Mouse (Mus musculus): Measurements from ENCODE around the gene Gm42791. TPM values are rescaled to one million over a fixed set of nuclear protein-coding genes. Genes with fewer than 3 reads are reported as not detected.

Gm42791 gene
- polyA plus RNA-seq, 1 experiment: not detected

DNA sequence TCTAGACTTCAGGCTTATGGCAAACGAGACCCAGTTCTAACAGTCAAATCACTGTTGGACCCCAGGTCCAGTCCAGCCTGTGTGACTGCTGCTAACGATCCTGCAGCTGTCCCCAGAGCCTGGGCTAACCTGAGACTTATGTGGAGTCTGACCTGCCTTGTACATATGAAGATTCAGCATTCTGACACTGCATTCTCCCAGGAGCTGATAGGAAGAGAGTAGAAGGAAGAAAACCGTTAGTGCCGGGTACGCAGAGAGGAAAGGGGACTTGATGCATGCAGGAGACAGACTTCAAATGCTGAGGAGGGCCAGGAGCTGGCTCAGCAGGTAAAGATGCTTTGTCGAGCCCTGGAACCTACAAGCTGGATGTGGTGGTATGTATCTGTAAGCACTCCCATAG, 59.1 kb downstream of the Gm42791 start:
- no peak for TF ChIP-seq CTCF (IDR thresholded peaks at IDR 0.05; ENCODE audit: control insufficient read depth, insufficient read depth, insufficient replicate concordance, low read depth, low read length)
- TF ChIP-seq POLR2A (IDR thresholded peaks at IDR 0.05; ENCODE audit: control insufficient read depth, low read depth, low read length): no peak
- H3K4me1 ChIP-seq (ENCODE audit: control insufficient read depth, insufficient read depth, low read length): no peaks in the 10 kb centered on the region; the same call in 1 of the 2 replicates
- H3K27ac ChIP-seq (ENCODE audit: control insufficient read depth, insufficient read depth, low read depth, low read length): no peak overlapping the region; the same call in 1 of the 2 replicates
- no peak overlapping the region for H3K4me3 ChIP-seq (ENCODE audit: control insufficient read depth, low read depth, low read length)
- H3K27me3 ChIP-seq (ENCODE audit: control insufficient read depth, insufficient read depth, low read length): no peaks in the 10 kb centered on the region
- H3K36me3 ChIP-seq (ENCODE audit: control insufficient read depth, insufficient read depth, low read length): no peaks in the 10 kb centered on the region

DNA sequence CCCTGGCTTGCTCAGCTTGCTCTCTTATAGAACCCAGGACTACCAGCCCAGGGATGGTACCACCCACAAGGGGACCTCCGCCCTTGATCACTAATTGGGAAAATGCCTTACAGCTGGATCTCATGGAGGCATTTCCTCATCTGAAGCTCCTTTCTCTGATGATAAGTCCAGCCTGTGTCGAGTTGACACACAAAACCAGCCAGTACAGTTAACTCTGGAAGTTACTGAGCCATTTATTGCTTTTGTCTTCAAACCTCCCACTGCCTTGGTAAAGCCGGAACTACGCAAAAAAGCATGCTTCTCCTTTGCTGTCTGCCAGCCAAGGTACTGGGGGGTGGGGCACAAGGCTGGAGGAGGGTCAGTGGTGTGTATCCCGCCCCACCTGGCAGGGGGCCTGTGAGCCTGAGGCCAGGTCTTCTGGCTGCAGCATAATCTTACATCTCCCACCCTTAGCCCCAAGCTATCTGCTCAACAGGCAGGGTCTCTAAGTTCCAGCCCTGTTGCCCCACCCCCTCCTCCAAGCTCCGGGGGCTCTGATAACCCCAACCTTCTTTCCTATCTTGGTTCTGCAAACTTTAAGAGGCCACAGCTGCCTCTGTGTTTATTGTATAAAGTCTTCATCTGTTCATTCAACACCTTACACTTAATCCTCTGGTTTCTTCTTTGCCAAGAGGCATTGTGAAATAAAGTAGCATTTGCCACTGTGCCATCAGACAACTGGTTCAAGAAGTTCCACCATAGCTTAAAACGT, 59.7 kb downstream of the Gm42791 start:
- H3K4me3 ChIP-seq (ENCODE audit: control insufficient read depth, low read depth, low read length): no peak overlapping the region
- TF ChIP-seq CTCF (IDR thresholded peaks at IDR 0.05; ENCODE audit: control insufficient read depth, insufficient read depth, insufficient replicate concordance, low read depth, low read length) (no peak), POLR2A (IDR thresholded peaks at IDR 0.05; ENCODE audit: control insufficient read depth, low read depth, low read length) (no peak)
- no peak overlapping the region for H3K27ac ChIP-seq (ENCODE audit: control insufficient read depth, insufficient read depth, low read depth, low read length)
- peaks cover 2% of the 10 kb centered on the region; the same call in 1 of the 2 replicates for H3K4me1 ChIP-seq (ENCODE audit: control insufficient read depth, insufficient read depth, low read length)
- H3K36me3 ChIP-seq (ENCODE audit: control insufficient read depth, insufficient read depth, low read length): no peaks in the 10 kb centered on the region
- H3K27me3 ChIP-seq (ENCODE audit: control insufficient read depth, insufficient read depth, low read length): no peaks in the 10 kb centered on the region

DNA sequence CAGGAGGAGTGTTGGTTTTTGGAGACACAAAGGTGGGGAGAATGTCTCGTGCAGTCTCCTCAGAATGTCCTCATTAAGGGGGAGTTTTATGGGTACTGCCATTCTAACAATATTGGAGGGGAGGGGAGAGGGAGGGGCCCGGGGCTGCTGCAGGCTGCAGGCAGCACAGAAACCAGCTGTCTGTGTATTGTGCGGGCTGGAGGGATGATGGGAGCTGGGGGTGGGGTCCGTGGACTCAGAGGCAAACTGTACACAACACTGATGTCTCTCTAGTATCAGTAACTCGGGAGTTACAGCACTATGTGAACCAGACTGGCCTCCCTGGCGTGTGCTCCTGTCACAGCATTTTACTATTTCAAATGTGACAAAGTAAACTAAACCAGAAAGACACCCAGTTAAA, 60.5 kb downstream of the Gm42791 start:
- Histone ChIP-seq H3K4me3 (ENCODE audit: control insufficient read depth, low read depth, low read length) (no peak overlapping the region), H3K4me1 (ENCODE audit: control insufficient read depth, insufficient read depth, low read length) (peaks cover 2% of the 10 kb centered on the region; the same call in 1 of the 2 replicates), H3K27me3 (ENCODE audit: control insufficient read depth, insufficient read depth, low read length) (no peaks in the 10 kb centered on the region), H3K27ac (ENCODE audit: control insufficient read depth, insufficient read depth, low read depth, low read length) (no peak overlapping the region), H3K36me3 (ENCODE audit: control insufficient read depth, insufficient read depth, low read length) (no peaks in the 10 kb centered on the region)
- no peak for TF ChIP-seq CTCF (IDR thresholded peaks at IDR 0.05; ENCODE audit: control insufficient read depth, insufficient read depth, insufficient replicate concordance, low read depth, low read length)
- no peak for TF ChIP-seq POLR2A (IDR thresholded peaks at IDR 0.05; ENCODE audit: control insufficient read depth, low read depth, low read length)

DNA sequence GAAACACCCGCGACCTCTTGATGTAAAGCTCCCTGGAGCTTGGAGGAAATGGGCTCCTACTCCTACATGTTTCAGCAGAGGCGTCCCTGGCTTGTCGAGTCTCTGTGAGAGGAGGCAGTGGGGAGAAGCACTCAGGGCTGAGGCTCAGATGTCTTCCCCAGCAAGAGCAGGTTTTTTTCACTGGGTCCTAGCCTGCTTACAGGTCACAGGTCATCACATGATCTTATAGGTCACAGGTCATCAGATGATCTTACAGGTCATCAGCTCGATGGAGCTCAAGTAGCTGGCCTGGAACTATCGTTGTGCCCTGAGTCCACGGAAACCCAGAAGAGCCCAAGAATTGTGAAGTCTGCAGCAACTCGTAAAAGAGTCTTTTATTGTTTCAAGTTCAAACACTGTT, 61.2 kb downstream of the Gm42791 start:
- Histone ChIP-seq H3K36me3 (ENCODE audit: control insufficient read depth, insufficient read depth, low read length) (no peaks in the 10 kb centered on the region), H3K27ac (ENCODE audit: control insufficient read depth, insufficient read depth, low read depth, low read length) (no peak overlapping the region), H3K4me3 (ENCODE audit: control insufficient read depth, low read depth, low read length) (no peak overlapping the region), H3K27me3 (ENCODE audit: control insufficient read depth, insufficient read depth, low read length) (no peaks in the 10 kb centered on the region), H3K4me1 (ENCODE audit: control insufficient read depth, insufficient read depth, low read length) (peaks cover 5% of the 10 kb centered on the region)
- no peak for TF ChIP-seq CTCF (IDR thresholded peaks at IDR 0.05; ENCODE audit: control insufficient read depth, insufficient read depth, insufficient replicate concordance, low read depth, low read length)
- no peak for TF ChIP-seq POLR2A (IDR thresholded peaks at IDR 0.05; ENCODE audit: control insufficient read depth, low read depth, low read length)

DNA sequence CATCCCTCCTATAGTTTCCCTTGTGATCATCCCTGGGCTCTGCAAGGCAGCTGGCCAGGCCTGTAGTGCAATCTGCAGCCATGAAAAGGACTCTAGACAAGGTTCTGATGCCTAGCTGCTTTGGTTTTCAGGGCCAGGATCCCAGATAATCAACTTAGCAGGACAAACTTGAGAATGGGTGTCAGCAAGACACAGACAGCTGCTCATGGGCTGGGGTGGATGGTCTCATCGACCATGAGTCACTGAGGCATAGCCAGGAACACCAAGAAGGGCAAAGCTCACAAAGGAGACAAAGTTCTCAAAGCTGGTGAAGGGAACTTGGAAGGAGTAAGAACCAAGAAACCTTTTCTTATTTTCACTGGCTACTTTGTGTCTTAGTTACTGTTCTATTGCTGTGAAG, 63.6 kb downstream of the Gm42791 start:
- H3K4me1 ChIP-seq (ENCODE audit: control insufficient read depth, insufficient read depth, low read length): peaks cover 7% of the 10 kb centered on the region
- no peak overlapping the region for H3K27ac ChIP-seq (ENCODE audit: control insufficient read depth, insufficient read depth, low read depth, low read length)
- no peak overlapping the region for H3K4me3 ChIP-seq (ENCODE audit: control insufficient read depth, low read depth, low read length)
- H3K27me3 ChIP-seq (ENCODE audit: control insufficient read depth, insufficient read depth, low read length): no peaks in the 10 kb centered on the region
- TF ChIP-seq CTCF (IDR thresholded peaks at IDR 0.05; ENCODE audit: control insufficient read depth, insufficient read depth, insufficient replicate concordance, low read depth, low read length): no peak
- TF ChIP-seq POLR2A (IDR thresholded peaks at IDR 0.05; ENCODE audit: control insufficient read depth, low read depth, low read length): no peak
- no peaks in the 10 kb centered on the region for H3K36me3 ChIP-seq (ENCODE audit: control insufficient read depth, insufficient read depth, low read length)

DNA sequence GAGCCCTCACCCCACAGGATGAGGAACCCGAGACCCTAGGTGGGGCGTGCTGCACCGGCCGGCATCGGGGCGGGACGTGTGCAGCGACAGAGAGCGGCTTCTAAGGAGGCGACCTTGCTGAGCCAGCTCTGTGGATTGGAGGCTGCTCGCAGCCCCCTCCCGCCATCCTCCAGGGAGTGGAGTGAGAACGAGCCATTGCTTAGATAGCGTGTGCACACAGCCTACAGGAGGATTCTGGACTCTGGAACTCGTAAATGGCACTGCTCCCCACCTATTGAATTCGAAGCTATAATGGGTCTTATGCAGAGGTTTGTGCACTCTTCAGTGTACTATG, 65.9 kb downstream of the Gm42791 start, which contains the start of gene Katnal1:
TSS of gene Katnal1 (minus strand) at position 205 of the 334 bp plus-strand sequence.
- H3K4me3 ChIP-seq (ENCODE audit: control insufficient read depth, low read depth, low read length): peak within 1 kb of the TSS; percentile 91
- no peaks in the 10 kb centered on the region for H3K36me3 ChIP-seq (ENCODE audit: control insufficient read depth, insufficient read depth, low read length)
- no peak for TF ChIP-seq CTCF (IDR thresholded peaks at IDR 0.05; ENCODE audit: control insufficient read depth, insufficient read depth, insufficient replicate concordance, low read depth, low read length)
- no peak for TF ChIP-seq POLR2A (IDR thresholded peaks at IDR 0.05; ENCODE audit: control insufficient read depth, low read depth, low read length)
- peaks cover 7% of the 10 kb centered on the region for H3K4me1 ChIP-seq (ENCODE audit: control insufficient read depth, insufficient read depth, low read length)
- peak within 1 kb of the TSS; percentile 96 for H3K27ac ChIP-seq (ENCODE audit: control insufficient read depth, insufficient read depth, low read depth, low read length)
- H3K27me3 ChIP-seq (ENCODE audit: control insufficient read depth, insufficient read depth, low read length): no peaks in the 10 kb centered on the region

DNA sequence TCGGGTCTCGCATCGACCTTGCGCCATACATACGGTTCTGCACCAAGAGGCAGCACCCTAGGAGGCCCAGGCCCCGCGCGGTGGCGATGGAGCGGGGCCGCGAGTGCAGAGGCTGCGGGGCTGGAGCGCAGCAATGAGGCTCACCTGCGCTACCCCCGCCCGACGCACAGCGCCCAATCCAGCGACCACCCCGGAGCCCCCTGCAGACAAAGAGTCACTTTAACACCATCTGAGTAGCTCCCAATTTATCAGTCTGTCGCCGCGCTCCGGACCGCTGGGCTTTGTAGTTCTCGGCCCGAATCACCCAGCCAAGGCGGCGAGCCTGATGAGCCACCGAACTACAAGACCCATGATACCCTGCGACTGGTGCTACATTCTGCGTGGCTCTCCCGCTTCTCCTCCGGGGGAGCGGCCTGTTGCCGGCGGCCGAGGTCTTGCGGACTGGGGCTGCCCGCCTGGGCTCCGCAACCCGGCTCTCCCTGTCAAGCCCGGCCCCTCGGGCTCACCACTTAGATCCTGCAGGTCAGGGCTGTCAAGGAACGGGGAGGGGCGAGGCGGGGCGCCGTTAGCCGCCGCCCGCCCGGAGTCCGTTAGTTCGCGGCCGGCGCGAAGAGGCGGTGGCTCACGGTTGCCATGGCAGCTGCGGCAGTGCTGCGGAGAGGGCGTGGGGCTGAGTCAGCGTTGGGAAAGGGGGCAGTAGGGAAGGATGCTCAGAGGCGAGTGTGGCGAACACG, 66.4 kb downstream of the Gm42791 start:
- H3K36me3 ChIP-seq (ENCODE audit: control insufficient read depth, insufficient read depth, low read length): no peaks in the 10 kb centered on the region
- no peaks in the 10 kb centered on the region for H3K27me3 ChIP-seq (ENCODE audit: control insufficient read depth, insufficient read depth, low read length)
- H3K4me3 ChIP-seq (ENCODE audit: control insufficient read depth, low read depth, low read length): peak overlapping the region; percentile 91
- TF ChIP-seq CTCF (IDR thresholded peaks at IDR 0.05; ENCODE audit: control insufficient read depth, insufficient read depth, insufficient replicate concordance, low read depth, low read length): no peak
- TF ChIP-seq POLR2A (IDR thresholded peaks at IDR 0.05; ENCODE audit: control insufficient read depth, low read depth, low read length): peak; percentile 80
- H3K27ac ChIP-seq (ENCODE audit: control insufficient read depth, insufficient read depth, low read depth, low read length): peak overlapping the region; percentile 96
- peaks cover 7% of the 10 kb centered on the region for H3K4me1 ChIP-seq (ENCODE audit: control insufficient read depth, insufficient read depth, low read length)

All from testis, adult 2 months (tissue).